Mouse (Mus musculus): ENCODE measurements around the gene Nudt22. TPM values are rescaled to one million over a fixed set of nuclear protein-coding genes. Genes with fewer than 3 reads are reported as not detected.

Nudt22 gene
- polyA plus RNA-seq, 1 experiment from 2014 or later, result 23.7 TPM

GRCm38 (mm10) chr19:6972247-6972917, 23.5 kb downstream of the Nudt22 start:
- Histone ChIP-seq H3K27ac (ENCODE audit: low read length) (no peak overlapping the region), H3K36me3 (ENCODE audit: control insufficient read depth, insufficient read depth, low read length) (peaks cover 2% of the 10 kb centered on the region), H3K4me1 (replicated peaks; ENCODE audit: control insufficient read depth, insufficient read depth, low read length) (peaks cover 39% of the 10 kb centered on the region), H3K4me2 (ENCODE audit: low read depth, low read length) (no peak overlapping the region), H3K9ac (ENCODE audit: low read length) (no peak overlapping the region), H3K9me3 (ENCODE audit: control insufficient read depth, low read length) (no peaks in the 10 kb centered on the region), H3K27me3 (ENCODE audit: control insufficient read depth, insufficient read depth, low read depth, low read length) (no peaks in the 10 kb centered on the region), H3K4me3 (ENCODE audit: low read length) (no peak overlapping the region)
- no peak for ATAC-seq (ENCODE audit: low read depth)
- 76% methylated on average over 13 of the region's 13 CpGs for WGBS

GRCm38 (mm10) chr19:6971644-6972043, 24.3 kb downstream of the Nudt22 start:
- H3K9me3 ChIP-seq (ENCODE audit: control insufficient read depth, low read length), result no peaks in the 10 kb centered on the region
- 33% methylated on average over 6 of the region's 6 CpGs for WGBS
- no peaks in the 10 kb centered on the region for H3K27me3 ChIP-seq (ENCODE audit: control insufficient read depth, insufficient read depth, low read depth, low read length)
- ATAC-seq (ENCODE audit: low read depth), result no peak
- H3K27ac ChIP-seq (ENCODE audit: low read length), result no peak overlapping the region
- no peak overlapping the region for H3K4me3 ChIP-seq (ENCODE audit: low read length)
- no peaks in the 10 kb centered on the region for H3K36me3 ChIP-seq (ENCODE audit: control insufficient read depth, insufficient read depth, low read length)
- peaks cover 34% of the 10 kb centered on the region for H3K4me1 ChIP-seq (replicated peaks; ENCODE audit: control insufficient read depth, insufficient read depth, low read length)
- H3K4me2 ChIP-seq (ENCODE audit: low read depth, low read length), result no peak overlapping the region
- H3K9ac ChIP-seq (ENCODE audit: low read length), result no peak overlapping the region

- ATAC-seq (ENCODE audit: low read depth), result no peak
- Histone ChIP-seq H3K4me1 (replicated peaks; ENCODE audit: control insufficient read depth, insufficient read depth, low read length) (peaks cover 24% of the 10 kb centered on the region), H3K9me3 (ENCODE audit: control insufficient read depth, low read length) (no peaks in the 10 kb centered on the region), H3K4me3 (ENCODE audit: low read length) (no peak overlapping the region; the same call in 1 of the 2 replicates), H3K27me3 (ENCODE audit: control insufficient read depth, insufficient read depth, low read depth, low read length) (no peaks in the 10 kb centered on the region), H3K9ac (ENCODE audit: low read length) (peak overlapping the region; percentile 55), H3K4me2 (ENCODE audit: low read depth, low read length) (peak overlapping the region; percentile 79), H3K36me3 (ENCODE audit: control insufficient read depth, insufficient read depth, low read length) (peaks cover 8% of the 10 kb centered on the region), H3K27ac (ENCODE audit: low read length) (no peak overlapping the region; the same call in 1 of the 2 replicates)
- 21% methylated on average over 11 of the region's 11 CpGs for WGBS
Measured at GRCm38 (mm10) chr19:6970460-6971085, 25.3 kb downstream of the Nudt22 start.

- WGBS, result 1% methylated on average over 52 of the region's 55 CpGs
- Histone ChIP-seq H3K27ac (ENCODE audit: low read length) (0 out of 2 replicates have a peak overlapping the region, but pooled peaks have one; percentile 43), H3K4me1 (replicated peaks; ENCODE audit: control insufficient read depth, insufficient read depth, low read length) (peaks cover 24% of the 10 kb centered on the region), H3K4me3 (ENCODE audit: low read length) (peak overlapping the region; percentile 77), H3K9me3 (ENCODE audit: control insufficient read depth, low read length) (no peaks in the 10 kb centered on the region), H3K27me3 (ENCODE audit: control insufficient read depth, insufficient read depth, low read depth, low read length) (no peaks in the 10 kb centered on the region), H3K4me2 (ENCODE audit: low read depth, low read length) (peak overlapping the region; percentile 79), H3K36me3 (ENCODE audit: control insufficient read depth, insufficient read depth, low read length) (peaks cover 13% of the 10 kb centered on the region), H3K9ac (ENCODE audit: low read length) (peak overlapping the region; percentile 87)
- ATAC-seq (ENCODE audit: low read depth), result peak; percentile 82
Measured at GRCm38 (mm10) chr19:6969665-6970381, 26.1 kb downstream of the Nudt22 start.

GRCm38 (mm10) chr19:6969291-6969664, 26.6 kb downstream of the Nudt22 start:
- no peaks in the 10 kb centered on the region for H3K27me3 ChIP-seq (ENCODE audit: control insufficient read depth, insufficient read depth, low read depth, low read length)
- H3K9me3 ChIP-seq (ENCODE audit: control insufficient read depth, low read length), result no peaks in the 10 kb centered on the region
- no peak; the same call in 1 of the 2 replicates for ATAC-seq (ENCODE audit: low read depth)
- H3K9ac ChIP-seq (ENCODE audit: low read length), result peak overlapping the region; percentile 87
- 0% methylated on average over 20 of the region's 20 CpGs for WGBS
- peaks cover 18% of the 10 kb centered on the region for H3K36me3 ChIP-seq (ENCODE audit: control insufficient read depth, insufficient read depth, low read length)
- peak overlapping the region; percentile 77 for H3K4me3 ChIP-seq (ENCODE audit: low read length)
- H3K4me1 ChIP-seq (replicated peaks; ENCODE audit: control insufficient read depth, insufficient read depth, low read length), result peaks cover 24% of the 10 kb centered on the region
- H3K4me2 ChIP-seq (ENCODE audit: low read depth, low read length), result peak overlapping the region; percentile 79
- 0 out of 2 replicates have a peak overlapping the region, but pooled peaks have one; percentile 43 for H3K27ac ChIP-seq (ENCODE audit: low read length)

GRCm38 (mm10) chr19:6968491-6969271, 27.2 kb downstream of the Nudt22 start:
- H3K9ac ChIP-seq (ENCODE audit: low read length), result peak overlapping the region; percentile 87
- 5% methylated on average over 15 of the region's 15 CpGs for WGBS
- H3K27ac ChIP-seq (ENCODE audit: low read length), result peak overlapping the region; percentile 30; the same call in 1 of the 2 replicates
- H3K4me3 ChIP-seq (ENCODE audit: low read length), result peak overlapping the region; percentile 77
- no peaks in the 10 kb centered on the region for H3K27me3 ChIP-seq (ENCODE audit: control insufficient read depth, insufficient read depth, low read depth, low read length)
- peak; percentile 10 for ATAC-seq (ENCODE audit: low read depth)
- H3K36me3 ChIP-seq (ENCODE audit: control insufficient read depth, insufficient read depth, low read length), result peaks cover 20% of the 10 kb centered on the region
- H3K4me1 ChIP-seq (replicated peaks; ENCODE audit: control insufficient read depth, insufficient read depth, low read length), result peaks cover 21% of the 10 kb centered on the region
- peak overlapping the region; percentile 79 for H3K4me2 ChIP-seq (ENCODE audit: low read depth, low read length)
- H3K9me3 ChIP-seq (ENCODE audit: control insufficient read depth, low read length), result no peaks in the 10 kb centered on the region

- ATAC-seq (ENCODE audit: low read depth), result no peak
- Histone ChIP-seq H3K4me1 (replicated peaks; ENCODE audit: control insufficient read depth, insufficient read depth, low read length) (peaks cover 14% of the 10 kb centered on the region), H3K9ac (ENCODE audit: low read length) (no peak overlapping the region), H3K4me2 (ENCODE audit: low read depth, low read length) (no peak overlapping the region), H3K27ac (ENCODE audit: low read length) (no peak overlapping the region), H3K9me3 (ENCODE audit: control insufficient read depth, low read length) (no peaks in the 10 kb centered on the region), H3K27me3 (ENCODE audit: control insufficient read depth, insufficient read depth, low read depth, low read length) (no peaks in the 10 kb centered on the region), H3K36me3 (ENCODE audit: control insufficient read depth, insufficient read depth, low read length) (peaks cover 46% of the 10 kb centered on the region), H3K4me3 (ENCODE audit: low read length) (no peak overlapping the region)
- WGBS, result 87% methylated on average over 10 of the region's 10 CpGs
Measured at GRCm38 (mm10) chr19:6956461-6956860, 39.5 kb downstream of the Nudt22 start.

GRCm38 (mm10) chr19:6955424-6955823, 40.5 kb downstream of the Nudt22 start:
- Histone ChIP-seq H3K4me2 (ENCODE audit: low read depth, low read length) (no peak overlapping the region), H3K27me3 (ENCODE audit: control insufficient read depth, insufficient read depth, low read depth, low read length) (no peaks in the 10 kb centered on the region), H3K9me3 (ENCODE audit: control insufficient read depth, low read length) (no peaks in the 10 kb centered on the region), H3K9ac (ENCODE audit: low read length) (no peak overlapping the region), H3K36me3 (ENCODE audit: control insufficient read depth, insufficient read depth, low read length) (peaks cover 46% of the 10 kb centered on the region), H3K4me1 (replicated peaks; ENCODE audit: control insufficient read depth, insufficient read depth, low read length) (peaks cover 14% of the 10 kb centered on the region), H3K27ac (ENCODE audit: low read length) (no peak overlapping the region), H3K4me3 (ENCODE audit: low read length) (no peak overlapping the region)
- ATAC-seq (ENCODE audit: low read depth), result no peak
- WGBS, result 69% methylated on average over 7 of the region's 7 CpGs
